Mouse (Mus musculus) liver, embryonic 12.5 days (tissue): ENCODE measurements at regions not wholly inside any gene's neighbourhood (a gene's known extent, or its start where the extent isn't known, plus 50 kb on each side); places are given as distances from the start of the nearest gene placed in this dataset.

Source experiments
- ATAC-seq: fragments of 200-750 bp; cut with Nextera tagmentation; 2 replicates; pipeline ENCODE4 v1.8.0; 2017; ENCODE audit warnings: moderate number of reproducible peaks, mild to moderate bottlenecking, moderate library complexity
- H3K27ac ChIP-seq: fragments of 300-500 bp; sonication (generic); 2 replicates; pipeline ENCODE4 v1.5.1; 2016; ENCODE audit warnings: mild to moderate bottlenecking
- H3K27me3 ChIP-seq: fragments of 300-500 bp; sonication (generic); replicated peaks from 2 replicates; pipeline ENCODE4 v1.6.1; 2016; ENCODE audit warnings: mild to moderate bottlenecking, moderate library complexity
- H3K36me3 ChIP-seq: fragments of 300-500 bp; sonication (generic); 2 replicates; pipeline ENCODE4 v1.6.1; 2016; ENCODE audit warnings: mild to moderate bottlenecking, moderate library complexity
- H3K4me1 ChIP-seq: fragments of 300-500 bp; sonication (generic); 2 replicates; pipeline ENCODE4 v1.6.1; 2016
- H3K4me2 ChIP-seq: fragments of 300-500 bp; sonication (generic); 2 replicates; pipeline ENCODE4 v1.6.1; 2016; ENCODE audit warnings: mild to moderate bottlenecking, moderate library complexity
- H3K4me3 ChIP-seq: fragments of 300-500 bp; sonication (generic); 2 replicates; pipeline ENCODE4 v1.5.1; 2016; ENCODE audit warnings: mild to moderate bottlenecking, moderate library complexity
- H3K9ac ChIP-seq: fragments of 300-500 bp; sonication (generic); 2 replicates; pipeline ENCODE4 v1.6.1; 2016; ENCODE audit warnings: mild to moderate bottlenecking, moderate library complexity
- H3K9me3 ChIP-seq: fragments of 300-500 bp; sonication (generic); replicated peaks from 2 replicates; pipeline ENCODE4 v1.6.1; 2016; ENCODE audit warnings: mild to moderate bottlenecking, moderate library complexity
- WGBS: fragments of 180-500 bp; shearing (Covaris S2); methylation state at CpG from one replicate; pipeline ENCODE4 v1.1.7; 2016; ENCODE audit not compliant: insufficient replicate concordance; 5-methylcytosine and 5-hydroxymethylcytosine counted together

- H3K4me3 ChIP-seq: no peak overlapping the region
- no peaks in the 10 kb centered on the region for H3K36me3 ChIP-seq
- no peaks in the 10 kb centered on the region for H3K4me1 ChIP-seq
- no peak overlapping the region for H3K4me2 ChIP-seq
- H3K9ac ChIP-seq: no peak overlapping the region
- no peaks in the 10 kb centered on the region for H3K9me3 ChIP-seq
- WGBS: 65% methylated on average over 5 of the region's 5 CpGs
- ATAC-seq: no peak
- H3K27ac ChIP-seq: no peak overlapping the region
- H3K27me3 ChIP-seq: no peaks in the 10 kb centered on the region
Measured at GRCm38 (mm10) chr4:81937384-81937783, 494.8 kb upstream of the Mpdz start.

GRCm38 (mm10) chr4:81930956-81931355, 488.3 kb upstream of the Mpdz start:
- ATAC-seq: no peak
- no peaks in the 10 kb centered on the region for H3K9me3 ChIP-seq
- H3K9ac ChIP-seq: no peak overlapping the region
- H3K36me3 ChIP-seq: no peaks in the 10 kb centered on the region
- no peak overlapping the region for H3K4me2 ChIP-seq
- no peak overlapping the region for H3K4me3 ChIP-seq
- H3K27me3 ChIP-seq: no peaks in the 10 kb centered on the region
- no peaks in the 10 kb centered on the region for H3K4me1 ChIP-seq
- H3K27ac ChIP-seq: no peak overlapping the region
- 58% methylated on average over 1 of the region's 1 CpGs for WGBS

- Histone ChIP-seq H3K9me3 (no peaks in the 10 kb centered on the region), H3K4me2 (no peak overlapping the region)
Measured at GRCm38 (mm10) chr4:81928581-81929244, 486.1 kb upstream of the Mpdz start.

GRCm38 (mm10) chr4:81927176-81927714, 484.6 kb upstream of the Mpdz start:
- Histone ChIP-seq H3K36me3 (no peaks in the 10 kb centered on the region), H3K4me1 (no peaks in the 10 kb centered on the region), H3K4me3 (no peak overlapping the region), H3K27ac (no peak overlapping the region), H3K9ac (no peak overlapping the region), H3K27me3 (no peaks in the 10 kb centered on the region), H3K9me3 (no peaks in the 10 kb centered on the region), H3K4me2 (no peak overlapping the region)
- 58% methylated on average over 2 of the region's 2 CpGs for WGBS
- ATAC-seq: no peak

More at GRCm38 (mm10) chr4:81928581-81929244, 486.1 kb upstream of the Mpdz start:
- Histone ChIP-seq H3K27me3 (no peaks in the 10 kb centered on the region), H3K36me3 (no peaks in the 10 kb centered on the region), H3K4me1 (no peaks in the 10 kb centered on the region), H3K9ac (no peak overlapping the region), H3K27ac (no peak overlapping the region), H3K4me3 (no peak overlapping the region)
- 55% methylated on average over 9 of the region's 9 CpGs for WGBS
- no peak for ATAC-seq

- 54% methylated on average over 6 of the region's 6 CpGs for WGBS
- Histone ChIP-seq H3K27ac (no peak overlapping the region), H3K27me3 (no peaks in the 10 kb centered on the region), H3K4me1 (no peaks in the 10 kb centered on the region), H3K4me2 (no peak overlapping the region), H3K36me3 (no peaks in the 10 kb centered on the region), H3K9ac (no peak overlapping the region), H3K4me3 (no peak overlapping the region), H3K9me3 (no peaks in the 10 kb centered on the region)
- ATAC-seq: no peak
Measured at GRCm38 (mm10) chr4:81926662-81927141, 484.1 kb upstream of the Mpdz start.

GRCm38 (mm10) chr4:81925611-81926010, 483.0 kb upstream of the Mpdz start:
- no peaks in the 10 kb centered on the region for H3K4me1 ChIP-seq
- no peaks in the 10 kb centered on the region for H3K9me3 ChIP-seq
- H3K4me3 ChIP-seq: no peak overlapping the region
- no peaks in the 10 kb centered on the region for H3K27me3 ChIP-seq
- H3K4me2 ChIP-seq: no peak overlapping the region
- H3K36me3 ChIP-seq: no peaks in the 10 kb centered on the region
- H3K9ac ChIP-seq: no peak overlapping the region
- no peak for ATAC-seq
- 51% methylated on average over 2 of the region's 2 CpGs for WGBS
- no peak overlapping the region for H3K27ac ChIP-seq

- ATAC-seq: no peak
- Histone ChIP-seq H3K9me3 (no peaks in the 10 kb centered on the region), H3K36me3 (no peaks in the 10 kb centered on the region), H3K27ac (no peak overlapping the region), H3K27me3 (no peaks in the 10 kb centered on the region), H3K4me1 (no peaks in the 10 kb centered on the region), H3K4me2 (no peak overlapping the region), H3K4me3 (no peak overlapping the region), H3K9ac (no peak overlapping the region)
- WGBS: 76% methylated on average over 1 of the region's 1 CpGs
Measured at GRCm38 (mm10) chr4:81924120-81924519, 481.5 kb upstream of the Mpdz start.

- Histone ChIP-seq H3K4me3 (no peak overlapping the region), H3K36me3 (no peaks in the 10 kb centered on the region), H3K9ac (no peak overlapping the region), H3K27ac (no peak overlapping the region), H3K27me3 (no peaks in the 10 kb centered on the region), H3K4me2 (no peak overlapping the region), H3K9me3 (no peaks in the 10 kb centered on the region), H3K4me1 (no peaks in the 10 kb centered on the region)
- no peak for ATAC-seq
- WGBS: 52% methylated on average over 3 of the region's 3 CpGs
Measured at GRCm38 (mm10) chr4:81922876-81923275, 480.3 kb upstream of the Mpdz start.

- no peaks in the 10 kb centered on the region for H3K9me3 ChIP-seq
- no peaks in the 10 kb centered on the region for H3K4me1 ChIP-seq
- WGBS: 77% methylated on average over 2 of the region's 2 CpGs
- no peak for ATAC-seq
- H3K36me3 ChIP-seq: no peaks in the 10 kb centered on the region
- H3K9ac ChIP-seq: no peak overlapping the region
- no peak overlapping the region for H3K27ac ChIP-seq
- no peaks in the 10 kb centered on the region for H3K27me3 ChIP-seq
- no peak overlapping the region for H3K4me3 ChIP-seq
- no peak overlapping the region for H3K4me2 ChIP-seq
Measured at GRCm38 (mm10) chr4:81914971-81915370, 472.4 kb upstream of the Mpdz start.

GRCm38 (mm10) chr4:81913296-81913695, 470.7 kb upstream of the Mpdz start:
- no peak for ATAC-seq
- Histone ChIP-seq H3K27ac (no peak overlapping the region), H3K4me1 (no peaks in the 10 kb centered on the region), H3K36me3 (no peaks in the 10 kb centered on the region), H3K4me2 (no peak overlapping the region), H3K9ac (no peak overlapping the region), H3K9me3 (no peaks in the 10 kb centered on the region), H3K27me3 (no peaks in the 10 kb centered on the region), H3K4me3 (no peak overlapping the region)
- WGBS: 67% methylated on average over 10 of the region's 10 CpGs

- no peaks in the 10 kb centered on the region for H3K9me3 ChIP-seq
- no peaks in the 10 kb centered on the region for H3K27me3 ChIP-seq
- H3K9ac ChIP-seq: no peak overlapping the region
- no peak overlapping the region for H3K27ac ChIP-seq
- 86% methylated on average over 1 of the region's 1 CpGs for WGBS
- ATAC-seq: no peak
- no peak overlapping the region for H3K4me3 ChIP-seq
- H3K36me3 ChIP-seq: no peaks in the 10 kb centered on the region
- no peak overlapping the region for H3K4me2 ChIP-seq
- no peaks in the 10 kb centered on the region for H3K4me1 ChIP-seq
Measured at GRCm38 (mm10) chr4:81912653-81913052, 470.0 kb upstream of the Mpdz start.

- no peak for ATAC-seq
- Histone ChIP-seq H3K9me3 (no peaks in the 10 kb centered on the region), H3K4me1 (no peaks in the 10 kb centered on the region), H3K27ac (no peak overlapping the region), H3K4me3 (no peak overlapping the region), H3K36me3 (no peaks in the 10 kb centered on the region), H3K4me2 (no peak overlapping the region), H3K27me3 (no peaks in the 10 kb centered on the region), H3K9ac (no peak overlapping the region)
- 55% methylated on average over 5 of the region's 5 CpGs for WGBS
Measured at GRCm38 (mm10) chr4:81899961-81900540, 457.4 kb upstream of the Mpdz start.
